Mouse (Mus musculus): Measurements from ENCODE around the gene Srsf2. TPM values are rescaled to one million over a fixed set of nuclear protein-coding genes. Genes with fewer than 3 reads are reported as not detected.

Srsf2 gene
- polyA plus RNA-seq, 1 experiment from 2014 or later = 917 TPM

DNA sequence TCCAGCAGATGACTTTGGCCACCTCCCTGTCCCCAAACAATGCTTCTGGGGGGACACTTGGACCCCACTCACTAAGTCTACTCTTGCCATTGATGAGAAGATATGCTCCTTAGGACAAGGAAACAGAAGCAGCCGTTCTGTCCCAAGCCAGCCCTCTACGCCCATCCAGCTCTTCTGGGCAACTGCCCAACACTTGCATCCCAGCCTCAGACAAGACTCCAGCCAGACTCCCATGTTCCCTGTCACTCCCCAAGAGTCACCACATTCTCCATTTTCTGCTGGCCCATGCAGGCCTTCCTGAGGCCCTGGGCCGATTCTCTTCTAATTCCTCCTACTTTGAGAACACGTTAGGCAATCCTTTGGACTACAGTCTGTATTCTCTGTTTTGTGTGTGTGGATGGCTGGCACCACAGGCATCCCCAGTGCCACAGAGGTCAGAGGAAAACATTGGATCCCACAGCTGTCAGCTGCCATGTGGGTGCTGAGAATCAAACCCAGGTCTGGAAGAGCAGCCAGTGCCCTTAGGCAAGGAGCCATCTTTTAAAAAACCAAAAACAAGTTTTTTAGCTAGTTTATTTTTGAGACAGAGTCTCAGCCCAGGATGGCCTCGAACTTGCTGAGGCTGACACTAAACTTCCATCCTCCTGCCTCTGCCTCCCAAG lies 32.8 kb downstream of the Srsf2 start:
- Histone ChIP-seq H3K4me1 (ENCODE audit: control insufficient read depth, insufficient read depth, low read length) (peaks cover 19% of the 10 kb centered on the region), H3K4me3 (ENCODE audit: low read depth, low read length) (no peak overlapping the region), H3K27me3 (ENCODE audit: control insufficient read depth, insufficient read depth, low read length) (no peaks in the 10 kb centered on the region), H3K9me3 (ENCODE audit: control insufficient read depth, low read length) (no peaks in the 10 kb centered on the region), H3K36me3 (ENCODE audit: control insufficient read depth, insufficient read depth, low read length) (no peaks in the 10 kb centered on the region; the same call in 1 of the 2 replicates), H3K4me2 (ENCODE audit: low read depth) (no peak overlapping the region), H3K27ac (ENCODE audit: low read depth, low read length) (no peak overlapping the region), H3K9ac (ENCODE audit: low read length) (no peak overlapping the region)
- no peak for ATAC-seq (ENCODE audit: insufficient read depth, low FRiP score, low TSS enrichment)
- 93% methylated on average over 5 of the region's 5 CpGs for WGBS
- no peak for DNase-seq (ENCODE audit: low spot score)

DNA sequence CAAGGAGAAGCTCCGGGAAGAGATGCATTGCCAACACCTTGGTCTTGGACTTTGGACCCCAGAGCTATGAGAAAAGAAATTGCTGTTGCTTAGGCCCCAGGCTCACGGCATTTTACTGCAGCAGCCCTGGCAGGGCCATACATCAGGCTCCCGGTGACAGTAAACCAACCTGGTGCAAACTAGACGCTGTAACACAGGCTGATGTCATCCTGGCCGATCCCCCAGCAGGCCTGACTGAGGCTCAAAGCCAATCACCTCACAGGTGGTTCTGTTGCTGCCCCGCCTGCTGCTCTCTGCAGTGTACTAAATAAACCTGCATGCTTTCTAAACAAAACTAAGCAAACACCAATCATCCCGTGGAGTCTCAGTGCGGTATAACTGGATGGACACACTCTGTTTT lies 34.2 kb downstream of the Srsf2 start:
- WGBS = 50% methylated on average over 8 of the region's 8 CpGs

DNA sequence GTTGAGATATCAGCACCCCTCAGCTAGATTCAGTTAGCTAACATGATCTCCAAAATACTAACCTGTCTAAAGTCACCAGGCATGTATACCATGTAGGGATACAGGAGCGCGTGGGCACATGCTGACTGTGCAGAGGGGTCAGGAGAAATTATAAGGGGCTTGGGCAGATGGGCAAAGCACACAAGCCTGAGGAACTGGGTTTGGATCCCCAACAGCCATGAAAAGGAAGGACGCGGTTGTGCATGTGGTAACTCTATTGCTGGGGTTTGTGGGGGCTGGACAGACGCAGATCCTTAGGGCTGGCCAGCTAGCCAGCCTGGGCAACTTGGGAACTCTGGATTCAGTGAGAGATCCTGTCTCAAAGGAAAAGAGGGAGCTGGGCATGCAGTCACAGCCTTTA lies 35.3 kb downstream of the Srsf2 start:
- no peak for ATAC-seq (ENCODE audit: insufficient read depth, low FRiP score, low TSS enrichment)
- Histone ChIP-seq H3K27ac (ENCODE audit: low read depth, low read length) (no peak overlapping the region), H3K36me3 (ENCODE audit: control insufficient read depth, insufficient read depth, low read length) (no peaks in the 10 kb centered on the region; the same call in 1 of the 2 replicates), H3K4me3 (ENCODE audit: low read depth, low read length) (no peak overlapping the region), H3K4me2 (ENCODE audit: low read depth) (no peak overlapping the region), H3K4me1 (ENCODE audit: control insufficient read depth, insufficient read depth, low read length) (peaks cover 42% of the 10 kb centered on the region), H3K27me3 (ENCODE audit: control insufficient read depth, insufficient read depth, low read length) (no peaks in the 10 kb centered on the region), H3K9ac (ENCODE audit: low read length) (no peak overlapping the region), H3K9me3 (ENCODE audit: control insufficient read depth, low read length) (no peaks in the 10 kb centered on the region)
- no peak for DNase-seq (ENCODE audit: low spot score)
- WGBS = 100% methylated on average over 5 of the region's 5 CpGs

More for the DNA sequence above, 34.2 kb downstream of the Srsf2 start:
- ATAC-seq (ENCODE audit: insufficient read depth, low FRiP score, low TSS enrichment) = no peak
- Histone ChIP-seq H3K4me3 (ENCODE audit: low read depth, low read length) (no peak overlapping the region), H3K9ac (ENCODE audit: low read length) (no peak overlapping the region), H3K4me2 (ENCODE audit: low read depth) (no peak overlapping the region), H3K36me3 (ENCODE audit: control insufficient read depth, insufficient read depth, low read length) (no peaks in the 10 kb centered on the region; the same call in 1 of the 2 replicates), H3K27ac (ENCODE audit: low read depth, low read length) (no peak overlapping the region), H3K4me1 (ENCODE audit: control insufficient read depth, insufficient read depth, low read length) (peaks cover 32% of the 10 kb centered on the region), H3K9me3 (ENCODE audit: control insufficient read depth, low read length) (no peaks in the 10 kb centered on the region), H3K27me3 (ENCODE audit: control insufficient read depth, insufficient read depth, low read length) (no peaks in the 10 kb centered on the region)
- DNase-seq (ENCODE audit: low spot score) = no peak

DNA sequence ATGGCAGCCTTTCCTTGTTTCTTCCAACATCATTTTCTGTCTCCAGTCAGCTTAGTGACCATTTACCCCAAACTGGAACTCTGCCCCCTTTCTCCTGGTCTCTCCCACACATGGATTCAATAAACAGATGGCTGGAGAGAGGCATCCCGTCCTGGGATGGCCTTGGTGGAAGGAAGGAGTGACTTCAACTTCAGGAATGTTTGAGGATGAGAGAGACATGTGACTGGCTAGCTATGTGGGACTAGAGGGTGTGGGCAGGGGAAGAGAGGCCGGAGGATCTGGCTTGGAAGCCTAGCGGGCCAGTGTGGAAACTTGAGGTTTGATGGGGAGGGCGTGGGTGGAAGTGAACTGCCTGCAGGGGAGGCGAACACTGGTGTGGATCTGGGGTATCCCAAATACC lies 36.1 kb downstream of the Srsf2 start:
- Histone ChIP-seq H3K9ac (ENCODE audit: low read length) (no peak overlapping the region), H3K27me3 (ENCODE audit: control insufficient read depth, insufficient read depth, low read length) (no peaks in the 10 kb centered on the region), H3K9me3 (ENCODE audit: control insufficient read depth, low read length) (no peaks in the 10 kb centered on the region), H3K4me2 (ENCODE audit: low read depth) (no peak overlapping the region), H3K4me1 (ENCODE audit: control insufficient read depth, insufficient read depth, low read length) (peaks cover 44% of the 10 kb centered on the region), H3K27ac (ENCODE audit: low read depth, low read length) (no peak overlapping the region), H3K4me3 (ENCODE audit: low read depth, low read length) (no peak overlapping the region), H3K36me3 (ENCODE audit: control insufficient read depth, insufficient read depth, low read length) (no peaks in the 10 kb centered on the region; the same call in 1 of the 2 replicates)
- ATAC-seq (ENCODE audit: insufficient read depth, low FRiP score, low TSS enrichment) = no peak
- DNase-seq (ENCODE audit: low spot score) = no peak
- WGBS = 84% methylated on average over 5 of the region's 5 CpGs

DNA sequence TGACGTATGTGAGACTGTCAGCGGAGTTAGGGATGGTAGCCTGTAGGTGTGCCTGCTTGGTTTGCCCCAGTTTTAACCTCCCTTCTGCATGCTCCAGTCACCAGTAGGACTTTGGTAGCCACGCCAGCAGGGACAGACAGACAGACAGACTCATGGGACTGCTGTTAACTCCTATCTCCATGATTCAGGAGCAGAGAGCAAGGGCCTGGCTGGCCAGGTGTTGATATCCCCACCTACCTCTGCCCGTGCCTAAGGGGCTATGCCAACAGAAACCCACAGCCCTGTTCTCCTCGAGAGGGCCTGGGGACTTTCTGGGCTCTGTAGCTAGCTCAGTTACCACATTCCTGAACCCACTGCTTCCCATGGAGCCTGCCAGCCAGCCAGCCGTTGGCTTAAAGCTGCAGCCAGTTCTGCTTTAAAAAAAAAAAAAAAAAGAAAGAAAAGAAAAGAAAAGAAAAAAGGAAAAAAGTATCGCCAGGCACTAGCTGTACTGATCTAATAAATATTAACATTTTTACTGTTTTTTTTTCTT lies 37.9 kb downstream of the Srsf2 start:
- H3K27ac ChIP-seq (ENCODE audit: low read depth, low read length) = peak overlapping the region; percentile 95
- DNase-seq (ENCODE audit: low spot score) (no peak), ATAC-seq (ENCODE audit: insufficient read depth, low FRiP score, low TSS enrichment) (no peak)
- H3K27me3 ChIP-seq (ENCODE audit: control insufficient read depth, insufficient read depth, low read length) = no peaks in the 10 kb centered on the region
- 22% methylated on average over 7 of the region's 7 CpGs for WGBS
- no peak overlapping the region for H3K4me3 ChIP-seq (ENCODE audit: low read depth, low read length)
- H3K36me3 ChIP-seq (ENCODE audit: control insufficient read depth, insufficient read depth, low read length) = no peaks in the 10 kb centered on the region; the same call in 1 of the 2 replicates
- peak overlapping the region; percentile 12; the same call in 1 of the 2 replicates for H3K4me2 ChIP-seq (ENCODE audit: low read depth)
- no peaks in the 10 kb centered on the region for H3K9me3 ChIP-seq (ENCODE audit: control insufficient read depth, low read length)
- H3K4me1 ChIP-seq (ENCODE audit: control insufficient read depth, insufficient read depth, low read length) = peaks cover 56% of the 10 kb centered on the region
- no peak overlapping the region; the same call in 1 of the 2 replicates for H3K9ac ChIP-seq (ENCODE audit: low read length)

DNA sequence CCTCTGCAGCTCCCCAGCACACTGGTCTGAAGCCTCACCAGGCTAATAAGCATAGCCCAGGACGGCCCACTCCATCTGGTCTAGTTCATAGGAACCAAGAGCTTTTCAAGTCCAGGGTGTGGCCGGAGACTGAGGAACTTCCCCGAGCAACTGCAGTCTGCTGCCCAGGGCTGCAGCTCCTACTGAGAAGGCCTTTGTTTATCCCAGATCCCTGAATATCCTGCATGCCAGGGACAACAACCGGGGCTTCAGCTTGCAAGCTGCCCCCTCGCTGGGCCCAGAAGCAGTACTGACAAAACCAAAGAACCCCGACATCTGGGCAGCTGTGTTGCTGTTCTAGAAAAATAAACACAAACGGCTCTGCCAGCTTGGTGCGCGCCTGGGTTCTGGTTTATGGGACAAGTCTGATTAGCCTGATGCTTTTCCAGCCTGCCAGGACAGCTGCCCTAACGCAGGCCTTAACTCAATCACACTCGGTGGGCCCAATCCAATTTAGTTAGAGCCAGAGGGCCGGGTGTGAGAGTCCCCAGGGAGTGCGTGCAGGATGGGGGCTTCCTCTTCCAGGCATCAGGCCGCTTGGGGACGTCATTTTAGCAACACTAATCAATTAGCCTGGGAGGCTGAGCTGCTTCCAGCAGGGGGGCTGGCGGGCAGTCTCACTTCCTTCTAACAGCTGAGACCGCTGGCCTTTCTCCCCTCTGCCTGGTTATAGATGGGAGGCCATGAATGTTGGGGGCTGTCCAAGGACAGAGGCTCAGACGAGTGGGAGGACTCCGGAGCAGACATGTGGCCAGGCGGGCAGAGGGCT lies 38.6 kb downstream of the Srsf2 start:
- no peaks in the 10 kb centered on the region for H3K27me3 ChIP-seq (ENCODE audit: control insufficient read depth, insufficient read depth, low read length)
- H3K4me2 ChIP-seq (ENCODE audit: low read depth) = peak overlapping the region; percentile 7
- H3K4me1 ChIP-seq (ENCODE audit: control insufficient read depth, insufficient read depth, low read length) = peaks cover 56% of the 10 kb centered on the region
- peak overlapping the region; percentile 44 for H3K9ac ChIP-seq (ENCODE audit: low read length)
- no peak overlapping the region for H3K4me3 ChIP-seq (ENCODE audit: low read depth, low read length)
- ATAC-seq (ENCODE audit: insufficient read depth, low FRiP score, low TSS enrichment) (peak; percentile 16), DNase-seq (ENCODE audit: low spot score) (peak; percentile 85)
- H3K36me3 ChIP-seq (ENCODE audit: control insufficient read depth, insufficient read depth, low read length) = no peaks in the 10 kb centered on the region; the same call in 1 of the 2 replicates
- H3K27ac ChIP-seq (ENCODE audit: low read depth, low read length) = peak overlapping the region; percentile 95
- WGBS = 4% methylated on average over 20 of the region's 20 CpGs
- H3K9me3 ChIP-seq (ENCODE audit: control insufficient read depth, low read length) = no peaks in the 10 kb centered on the region

DNA sequence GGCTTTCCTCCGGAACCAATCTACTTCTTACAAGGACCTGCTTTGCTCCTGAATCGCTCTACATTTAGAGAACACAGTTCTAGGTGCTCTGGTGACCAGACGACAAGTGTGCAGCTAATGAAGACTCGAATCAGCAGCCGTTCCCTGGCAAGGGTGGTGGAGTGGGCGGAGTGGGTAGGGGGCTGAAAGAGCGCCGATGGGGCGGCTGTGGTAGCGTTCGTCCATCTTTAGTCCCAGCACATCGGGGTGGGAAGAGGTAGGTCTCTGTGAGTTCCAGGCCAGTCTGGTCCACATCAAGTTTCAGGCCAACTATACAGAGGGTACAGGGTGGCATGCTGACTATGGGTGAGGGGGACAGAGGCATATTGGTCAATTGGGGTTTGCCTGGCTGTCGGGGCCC lies 39.3 kb downstream of the Srsf2 start:
- Histone ChIP-seq H3K9ac (ENCODE audit: low read length) (peak overlapping the region; percentile 44; the same call in 1 of the 2 replicates), H3K4me2 (ENCODE audit: low read depth) (no peak overlapping the region), H3K27ac (ENCODE audit: low read depth, low read length) (peak overlapping the region; percentile 95), H3K9me3 (ENCODE audit: control insufficient read depth, low read length) (no peaks in the 10 kb centered on the region), H3K27me3 (ENCODE audit: control insufficient read depth, insufficient read depth, low read length) (no peaks in the 10 kb centered on the region), H3K4me1 (ENCODE audit: control insufficient read depth, insufficient read depth, low read length) (peaks cover 54% of the 10 kb centered on the region), H3K36me3 (ENCODE audit: control insufficient read depth, insufficient read depth, low read length) (no peaks in the 10 kb centered on the region), H3K4me3 (ENCODE audit: low read depth, low read length) (no peak overlapping the region)
- 71% methylated on average over 13 of the region's 13 CpGs for WGBS
- ATAC-seq (ENCODE audit: insufficient read depth, low FRiP score, low TSS enrichment) (no peak), DNase-seq (ENCODE audit: low spot score) (no peak)

DNA sequence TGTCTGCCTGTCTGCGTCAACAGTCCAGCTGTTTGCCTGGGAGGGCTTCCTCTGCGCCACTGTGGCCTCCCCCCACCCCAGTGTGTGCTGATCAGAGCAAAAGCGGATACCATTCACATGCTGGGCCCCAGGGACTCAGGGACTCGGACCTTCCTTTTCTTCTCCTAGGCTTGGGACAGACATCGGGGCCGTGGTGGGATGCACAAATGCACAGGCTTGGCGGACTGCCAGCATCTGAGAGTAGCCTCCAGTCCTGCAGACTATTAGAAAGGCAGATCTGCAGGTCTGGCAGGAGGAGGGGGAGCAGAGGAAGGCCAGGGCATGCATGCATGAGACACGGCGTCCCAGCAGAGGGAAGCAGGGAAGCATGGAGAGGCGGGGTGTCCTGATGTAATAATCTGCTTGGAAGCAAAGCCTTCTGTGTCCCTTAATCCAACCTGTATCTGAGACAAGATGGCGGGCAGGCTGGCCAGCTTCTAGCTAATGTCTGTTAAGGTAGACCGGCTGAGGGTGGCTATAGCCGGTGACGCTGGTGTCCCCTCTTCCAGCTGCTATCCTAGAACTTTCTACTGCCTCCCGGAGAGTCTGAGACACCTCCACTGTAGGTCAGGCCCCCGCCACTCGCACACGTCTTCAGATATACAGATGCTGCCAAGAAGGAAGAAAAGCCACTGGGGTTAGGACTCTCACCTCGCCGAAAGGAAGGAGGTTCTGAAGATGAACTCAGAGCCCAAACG lies 39.9 kb downstream of the Srsf2 start:
- WGBS = 51% methylated on average over 21 of the region's 21 CpGs
- Histone ChIP-seq H3K9me3 (ENCODE audit: control insufficient read depth, low read length) (no peaks in the 10 kb centered on the region), H3K4me1 (ENCODE audit: control insufficient read depth, insufficient read depth, low read length) (peaks cover 53% of the 10 kb centered on the region), H3K27ac (ENCODE audit: low read depth, low read length) (peak overlapping the region; percentile 95), H3K27me3 (ENCODE audit: control insufficient read depth, insufficient read depth, low read length) (no peaks in the 10 kb centered on the region), H3K4me2 (ENCODE audit: low read depth) (peak overlapping the region; percentile 21; the same call in 1 of the 2 replicates), H3K36me3 (ENCODE audit: control insufficient read depth, insufficient read depth, low read length) (no peaks in the 10 kb centered on the region), H3K9ac (ENCODE audit: low read length) (peak overlapping the region; percentile 27; the same call in 1 of the 2 replicates), H3K4me3 (ENCODE audit: low read depth, low read length) (no peak overlapping the region)
- peak; percentile 84 for DNase-seq (ENCODE audit: low spot score)
- ATAC-seq (ENCODE audit: insufficient read depth, low FRiP score, low TSS enrichment) = peak; percentile 18; the same call in 1 of the 2 replicates

All from neural tube, embryonic 11.5 days (tissue).